Mouse (Mus musculus) small intestine, adult 2 months (tissue): Measurements from ENCODE around the gene Lsm2.

ENCODE experiments used
- CTCF ChIP-seq: fragments of 200-500 bp; IDR thresholded peaks from 2 replicates; pipeline ENCODE4 v1.5.1; 2012; ENCODE audit warnings: low read depth, mild to moderate bottlenecking, control low read depth, inconsistent platforms, low read length, moderate library complexity, mixed read lengths; ENCODE audit not compliant: insufficient replicate concordance, insufficient read length; ENCODE audit errors: extremely low read depth
- POLR2A ChIP-seq: fragments of 200-500 bp; IDR thresholded peaks from 2 replicates; pipeline ENCODE4 v1.6.1; 2012; ENCODE audit warnings: low read depth, mild to moderate bottlenecking, control low read depth, inconsistent platforms, low read length, moderate library complexity

DNA sequence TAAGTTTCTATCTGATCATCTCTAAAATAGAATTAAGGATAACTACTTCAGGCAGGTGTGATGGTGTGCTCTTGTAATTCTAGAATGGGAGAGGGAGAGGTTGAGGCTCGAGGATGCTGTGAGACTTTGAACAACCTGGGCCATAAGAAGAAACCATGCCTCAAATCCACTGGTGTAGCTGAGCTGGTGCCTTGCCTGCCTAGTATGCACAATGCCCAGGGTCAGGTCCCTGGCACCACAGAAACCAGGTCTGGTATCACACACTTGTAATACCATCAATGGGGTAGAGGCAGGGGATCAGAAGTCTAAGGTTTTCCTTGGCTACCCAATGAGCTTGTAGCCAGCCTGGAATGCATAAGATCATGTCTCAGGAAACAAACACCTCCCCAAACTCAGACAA, 18.8 kb upstream of the Lsm2 start:
- no peak for TF ChIP-seq CTCF
- TF ChIP-seq POLR2A, result no peak
